Mouse (Mus musculus) left cerebral cortex, postnatal 25 days (tissue): ENCODE measurements at regions not wholly inside any gene's neighbourhood (a gene's known extent, or its start where the extent isn't known, plus 50 kb on each side); places are given as distances from the start of the nearest gene placed in this dataset.

Experiments
- DNase-seq, 2 experiments: peaks; one replicate each; pipeline ENCODE4 v3.0.0; 2022; ENCODE audit warnings: low spot score in 2 of 2, mixed read lengths in 1 of 2
- intact Hi-C: fragments of 180-260 bp; cut with DNase I; formaldehyde crosslinking; loops from one replicate; pipeline ENCODE4 v1.15.1; 2025

GRCm38 (mm10) chrX:47229506-47229905 is 663.3 kb downstream of the Smarca1 start:
- no peak for DNase-seq
- intact Hi-C loops = no loop called here

- no peak for DNase-seq
- intact Hi-C loops = no loop called here
These were observed 709.9 kb downstream of the Smarca1 start for GRCm38 (mm10) chrX:47182902-47183301.

GRCm38 (mm10) chrX:47157742-47158141 is 735.0 kb downstream of the Smarca1 start:
- intact Hi-C loops = loop anchor here (5.0 kb wide), 1 partner anchor 125 kb away; no protein-coding TSS in a partner anchor
- peak in 1 of 2 experiments; percentile 67 for DNase-seq

GRCm38 (mm10) chrX:47124140-47124928 is 768.4 kb downstream of the Smarca1 start:
- DNase-seq = no peak
- intact Hi-C loops = no loop called here
